Mouse (Mus musculus) CD8-positive naive resting alpha-beta T cell, adult 57 days (primary cell): ENCODE results near the gene Fancd2os. TPM values are rescaled to one million over a fixed set of nuclear protein-coding genes. Genes with fewer than 3 reads are reported as not detected.

Experiments
- total RNA-seq: library from RNA; stranded (reverse); gene quantifications from one replicate; pipeline ENCODE4 v1.2.4, GENCODE M21; 2023

The Fancd2os gene
- total RNA-seq, result not detected

DNA sequence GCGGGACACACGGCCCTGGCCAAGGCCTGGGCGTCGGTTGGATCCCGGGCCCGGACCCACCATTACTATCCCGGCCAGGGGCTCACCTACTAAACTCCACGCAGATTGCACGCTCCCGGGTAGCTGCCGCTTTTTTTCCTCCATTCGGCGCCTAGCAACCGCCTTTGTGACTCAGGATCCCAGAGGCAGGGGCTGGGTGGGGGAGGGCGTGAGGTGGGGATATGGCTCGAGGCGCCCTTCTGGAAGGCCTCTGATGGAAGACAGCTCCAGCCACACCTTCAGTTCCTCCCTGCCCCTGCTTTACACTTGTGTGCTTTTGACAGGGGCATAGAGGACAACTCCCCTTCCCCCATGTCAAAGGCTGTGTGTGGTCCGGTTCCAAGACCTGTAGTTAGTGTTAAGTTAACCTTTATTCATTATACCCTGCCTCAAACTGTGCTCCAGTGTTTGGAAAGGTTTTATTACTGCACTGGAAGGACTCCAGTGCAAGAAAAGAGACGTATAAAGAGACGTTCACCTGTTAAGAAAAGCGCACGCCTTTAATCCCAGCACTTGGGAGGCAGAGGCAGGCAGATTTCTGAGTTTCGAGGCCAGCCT, at the start of gene Fancd2os:
Fancd2os (minus strand) TSS at position 173 of the 597 bp plus-strand sequence.

DNA sequence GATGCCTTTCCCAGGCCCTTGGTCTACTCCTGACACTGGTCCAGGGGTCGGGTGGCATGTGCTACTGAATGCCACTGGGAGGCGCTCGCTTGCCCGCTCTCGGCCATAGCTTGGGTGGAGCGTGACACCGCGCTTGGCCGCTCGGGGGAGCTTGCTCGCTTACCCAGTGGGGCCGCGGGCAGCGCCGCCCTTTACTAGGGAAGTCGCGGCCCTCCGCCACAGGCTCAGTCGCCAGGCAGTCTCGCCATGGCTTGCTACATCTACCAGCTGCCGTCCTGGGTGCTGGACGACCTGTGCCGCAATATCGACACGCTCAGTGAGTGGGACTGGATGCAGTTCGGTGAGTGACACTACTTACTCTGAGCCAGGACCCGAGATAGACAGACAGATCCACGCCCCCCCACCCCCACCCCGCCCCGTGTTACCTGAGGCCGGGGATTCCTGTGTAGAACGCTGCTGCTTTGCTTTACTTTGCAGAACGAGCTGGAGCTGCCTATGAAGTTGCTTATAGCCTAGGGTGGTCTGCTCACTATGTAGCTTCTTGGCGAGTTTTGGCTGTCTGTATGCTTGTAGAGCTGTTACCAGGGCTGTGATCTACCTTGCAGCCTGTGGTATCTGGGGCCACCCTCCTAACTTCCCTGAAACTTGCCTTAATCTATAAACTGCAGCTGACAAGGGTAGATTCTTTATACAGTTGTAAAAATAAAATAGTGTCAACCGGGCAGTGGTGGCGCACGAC, 38.0 kb upstream of the Fancd2os start, which contains the start of gene Irak2:
Irak2 (plus strand) TSS at position 166 of the 739 bp plus-strand sequence.

DNA sequence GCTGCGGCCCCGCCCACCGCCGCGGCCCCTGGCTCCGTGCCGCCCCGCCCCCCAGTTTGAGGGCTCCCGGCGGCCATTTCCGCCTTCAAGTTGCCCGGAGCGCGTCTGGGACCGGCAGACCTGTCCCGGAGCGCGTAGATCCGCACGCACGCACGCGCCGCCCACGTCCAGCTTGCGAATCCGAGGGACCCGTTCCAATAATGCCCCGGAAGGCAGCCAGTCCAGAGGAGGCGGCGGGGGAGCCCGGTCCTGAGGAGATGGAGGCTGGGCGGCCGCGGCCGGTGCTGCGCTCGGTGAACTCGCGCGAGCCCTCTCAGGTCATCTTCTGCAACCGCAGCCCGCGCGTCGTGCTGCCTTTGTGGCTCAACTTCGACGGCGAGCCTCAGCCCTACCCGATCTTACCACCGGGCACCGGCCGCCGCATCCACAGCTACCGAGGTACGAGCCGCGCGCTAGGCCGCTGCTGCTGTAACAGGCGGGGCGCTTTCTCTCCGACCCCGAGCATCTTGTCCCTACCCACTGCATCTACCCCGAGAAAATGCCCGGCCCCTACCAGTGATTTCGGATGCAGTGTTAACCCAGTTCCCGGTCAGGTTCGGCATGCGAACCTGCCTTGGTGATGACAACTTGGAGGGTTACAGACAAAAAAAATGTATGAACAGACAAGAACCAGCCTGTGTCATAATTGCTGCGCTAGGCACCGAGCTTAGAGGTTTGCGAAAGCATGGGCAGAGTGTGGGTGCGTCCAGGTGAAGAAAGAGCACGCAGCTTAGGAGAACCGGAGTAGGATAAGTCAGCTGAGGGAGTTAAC, 23.6 kb upstream of the Fancd2os start, which contains the start of gene Vhl:
Vhl (plus strand) TSS at position 19 of the 811 bp plus-strand sequence.

DNA sequence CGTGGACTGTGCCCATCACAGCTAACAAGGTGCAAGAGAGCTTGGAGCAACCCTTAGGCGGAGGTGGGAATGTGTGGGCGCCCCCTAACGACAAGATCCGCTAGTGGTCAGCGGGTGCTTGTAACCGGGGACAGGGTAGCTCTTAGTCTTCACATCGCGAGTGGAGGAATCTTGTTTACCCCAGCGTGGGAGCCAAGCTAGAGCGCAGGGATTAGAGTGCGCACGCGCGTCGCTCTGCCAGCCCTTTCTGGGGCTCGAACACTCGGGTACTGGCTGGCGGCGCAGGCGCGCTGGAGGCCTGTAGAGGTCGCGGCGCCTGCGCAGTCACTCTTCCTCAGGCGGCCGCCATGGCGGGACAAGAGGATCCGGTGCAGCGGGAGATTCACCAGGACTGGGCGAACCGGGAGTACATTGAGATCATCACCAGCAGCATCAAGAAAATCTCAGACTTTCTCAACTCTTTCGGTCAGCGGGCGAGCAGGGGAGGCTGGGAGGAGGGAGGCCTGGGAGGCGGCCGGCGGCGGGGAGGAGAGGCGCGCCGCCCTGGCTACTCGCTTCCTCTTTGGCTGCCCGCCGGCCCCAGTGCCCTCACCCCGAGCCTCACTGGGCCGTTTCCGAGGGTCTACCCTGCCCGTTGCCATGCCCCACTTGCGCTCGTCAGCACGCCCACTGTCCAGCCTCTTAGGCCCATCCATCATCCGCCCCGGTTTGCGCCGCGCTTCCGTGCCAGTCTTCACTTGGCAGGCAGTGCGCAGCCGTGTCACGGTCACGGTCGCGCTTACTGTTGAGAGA, 4.1 kb upstream of the Fancd2os start, which contains the start of gene Brk1:
Brk1 (plus strand) TSS at position 341 of the 792 bp plus-strand sequence.

Other genes with a start within 250 kb of the Fancd2os start
- gene Tada3, start 222.8 kb downstream of the Fancd2os start, total RNA-seq, result 24.6 TPM
- gene Arpc4, start 222.6 kb downstream of the Fancd2os start, total RNA-seq, result 244 TPM
- 44.0 TPM for gene Ttll3, start 211.5 kb downstream of the Fancd2os start, total RNA-seq
- gene Rpusd3, start 181.4 kb downstream of the Fancd2os start, total RNA-seq, result 12.3 TPM
- not detected for gene Cidec, start 165.0 kb downstream of the Fancd2os start, total RNA-seq
- 20.1 TPM for gene Jagn1, start 158.1 kb downstream of the Fancd2os start, total RNA-seq
- gene Il17re, start 142.2 kb downstream of the Fancd2os start, total RNA-seq, result not detected
- gene Il17rc, start 129.3 kb downstream of the Fancd2os start, total RNA-seq, result not detected
- 9.8 TPM for gene Creld1, start 117.4 kb downstream of the Fancd2os start, total RNA-seq
- gene Prrt3, start 98.8 kb downstream of the Fancd2os start, total RNA-seq, result 0.86 TPM
- gene Emc3, start 69.1 kb downstream of the Fancd2os start, total RNA-seq, result 64.3 TPM
- 0.83 TPM for gene Fancd2, start 69.0 kb downstream of the Fancd2os start, total RNA-seq
- 87.6 TPM for gene Brk1, start 4.1 kb upstream of the Fancd2os start, total RNA-seq
- 15.5 TPM for gene Vhl, start 23.2 kb upstream of the Fancd2os start, total RNA-seq
- gene Irak2, start 37.8 kb upstream of the Fancd2os start, total RNA-seq, result 54.3 TPM
- gene Tatdn2, start 96.3 kb upstream of the Fancd2os start, total RNA-seq, result 238 TPM
- 6.9 TPM for gene Ghrl, start 119.2 kb upstream of the Fancd2os start, total RNA-seq
- 91.1 TPM for gene Sec13, start 140.0 kb upstream of the Fancd2os start, total RNA-seq